Mouse (Mus musculus): ENCODE measurements around the gene Acads.

Acads gene

GRCm38 (mm10) chr5:115071096-115071901, 47.8 kb downstream of the Acads start:
- no peak for DNase-seq

GRCm38 (mm10) chr5:115070457-115070856, 48.7 kb downstream of the Acads start:
- DNase-seq, result no peak

DNA sequence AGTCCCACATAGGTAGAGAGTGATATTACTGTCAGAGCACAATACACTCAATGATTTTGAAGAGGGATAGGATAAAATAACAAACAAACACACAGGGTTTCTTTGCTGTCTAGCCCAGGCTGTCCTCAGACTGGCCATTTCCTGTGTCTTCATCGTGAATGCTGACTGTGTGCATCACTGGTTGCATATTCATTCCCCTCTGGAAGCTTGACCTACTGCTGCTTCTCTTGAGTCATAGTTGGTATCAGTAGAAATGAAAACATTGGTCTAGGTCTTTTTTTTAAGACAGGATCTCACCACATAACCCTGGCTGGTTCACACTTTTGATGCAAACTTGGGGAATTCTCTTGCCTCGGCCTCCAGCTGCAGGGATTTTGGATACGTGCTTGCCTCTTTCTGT, 49.5 kb downstream of the Acads start:
- no peak for DNase-seq

DNA sequence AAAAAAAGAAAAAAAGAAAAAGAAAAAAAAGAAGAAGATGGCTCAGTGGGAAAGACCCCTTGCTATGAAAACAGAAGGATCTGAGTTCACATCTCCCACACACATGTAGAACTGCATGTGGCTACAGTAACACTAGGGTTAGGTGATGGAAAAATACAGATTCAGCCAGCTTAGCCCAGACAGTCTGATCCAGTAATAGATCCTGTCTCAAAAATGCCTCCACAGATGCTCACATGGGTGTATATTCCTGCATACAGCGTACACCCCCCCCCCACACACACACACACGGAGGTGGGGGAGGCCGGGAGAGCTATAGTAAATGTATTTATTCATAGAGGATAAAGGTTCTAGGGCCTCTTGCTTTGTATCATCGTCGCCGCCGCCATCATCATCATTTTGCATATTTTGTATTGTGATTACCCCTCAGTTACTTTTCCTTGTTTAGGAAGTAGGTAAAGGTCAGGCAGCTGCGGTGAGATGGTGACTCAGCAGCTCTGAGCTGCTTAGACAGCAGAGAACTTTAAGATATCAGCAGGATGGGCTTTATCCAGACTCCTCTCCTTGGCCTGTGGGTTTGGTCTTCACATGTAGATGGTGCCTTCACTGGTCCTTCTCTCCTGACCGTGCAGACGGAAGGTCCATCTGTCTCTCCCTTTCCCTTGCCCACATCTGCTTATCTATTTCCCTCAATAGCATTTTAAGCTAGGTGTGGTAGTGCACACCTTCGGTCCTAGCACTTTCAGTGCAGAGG, 50.3 kb downstream of the Acads start:
- no peak for DNase-seq

DNA sequence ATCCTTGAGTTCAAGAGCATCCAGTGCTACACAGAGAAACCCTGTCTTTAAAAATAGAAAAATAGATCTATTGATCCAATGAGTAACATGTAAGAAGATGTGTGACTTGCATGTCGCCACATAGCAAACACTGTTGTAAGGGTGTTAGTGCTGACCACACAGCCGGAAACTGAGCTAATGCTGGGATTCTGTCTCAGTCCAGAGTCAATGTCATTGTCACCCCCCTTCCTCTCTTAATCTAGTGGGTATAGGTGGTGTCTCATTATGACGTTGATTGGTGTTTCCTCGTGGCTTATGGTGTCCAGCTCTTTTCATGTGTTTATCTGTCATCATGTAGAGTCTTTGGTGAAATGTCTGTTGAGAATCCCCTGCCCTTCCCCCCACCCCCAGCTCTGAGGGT, 52.9 kb downstream of the Acads start:
- DNase-seq, result no peak

- DNase-seq, result no peak
Measured at GRCm38 (mm10) chr5:115063391-115063790, 55.8 kb downstream of the Acads start.

GRCm38 (mm10) chr5:115062566-115062965, 56.6 kb downstream of the Acads start:
- DNase-seq, result no peak

GRCm38 (mm10) chr5:115060977-115061376, 58.2 kb downstream of the Acads start:
- DNase-seq, result no peak

All from embryo, embryonic 11 days (tissue).